Mouse (Mus musculus) heart, adult 2 months (tissue): ENCODE results near the gene Galntl6.

Source experiments
- CTCF ChIP-seq: fragments of 200-600 bp; IDR thresholded peaks from 2 replicates; pipeline ENCODE4 v1.8.1; 2022; ENCODE audit warnings: antibody characterized with exemption, mild to moderate bottlenecking, moderate library complexity
- EP300 ChIP-seq: fragments of 200-500 bp; IDR thresholded peaks from 2 replicates; pipeline ENCODE4 v1.6.1; 2011; ENCODE audit warnings: low read depth, low read length, control low read depth; ENCODE audit not compliant: insufficient read depth
- POLR2A ChIP-seq: fragments of 200-500 bp; IDR thresholded peaks from 2 replicates; pipeline ENCODE4 v1.6.1; 2011; ENCODE audit warnings: mild to moderate bottlenecking, low read depth, low read length, control low read depth; ENCODE audit not compliant: insufficient read depth

GRCm38 (mm10) chr8:58915142-58915541, 2.7 kb upstream of the Galntl6 start:
- TF ChIP-seq CTCF (no peak), POLR2A (no peak), EP300 (no peak)
